Mouse (Mus musculus) megakaryocyte, embryonic 14.5 days (primary cell): Measurements from ENCODE around the gene Dicer1.

Experiments used
- FLI1 ChIP-seq: IDR thresholded peaks from 2 replicates; pipeline ENCODE4 v1.6.1; 2012; ENCODE audit warnings: low read length, inconsistent platforms, mixed read lengths
- GATA1 ChIP-seq: IDR thresholded peaks from 3 replicates; pipeline ENCODE4 v1.6.1; 2012; ENCODE audit warnings: mixed read lengths, low read length, inconsistent platforms, borderline replicate concordance

DNA sequence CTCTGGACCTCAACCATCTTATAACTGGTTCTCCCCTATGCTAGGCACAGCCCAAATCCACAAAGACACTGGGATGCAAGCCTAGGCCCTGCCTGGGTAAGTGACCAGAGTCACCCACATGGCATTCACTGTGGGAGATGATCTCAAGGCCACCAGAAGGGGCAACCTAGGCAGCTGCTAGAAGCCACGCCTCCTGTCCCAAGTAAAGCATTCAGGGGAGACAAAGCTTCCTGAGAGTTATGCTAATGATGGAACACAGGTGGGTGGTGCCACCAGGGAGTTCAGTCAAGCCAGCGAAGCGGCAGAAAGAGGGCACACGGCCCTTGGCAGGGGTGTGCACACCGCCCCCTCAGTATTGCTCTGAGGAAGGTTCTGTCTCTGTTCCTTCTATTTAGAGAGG, 43.2 kb upstream of the Dicer1 start:
- TF ChIP-seq GATA1 (no peak), FLI1 (no peak)
